Mouse (Mus musculus) spleen, adult 2 months (tissue): ENCODE data around the gene Ldhc. TPM values are rescaled to one million over a fixed set of nuclear protein-coding genes. Genes with fewer than 3 reads are reported as not detected.

Source experiments
- DNase-seq, 2 experiments: peaks; one replicate each; pipeline versions ENCODE4 v3.0.0 to v3.0.0-alpha.2; 2012 to 2021; ENCODE audit warnings: low spot score in 2 of 2, low read depth in 1 of 2
- H3K27ac ChIP-seq: fragments of 200-500 bp; 2 replicates; pipeline ENCODE4 v1.5.1; 2012; ENCODE audit warnings: low read length, inconsistent platforms; ENCODE audit not compliant: insufficient read depth
- H3K27me3 ChIP-seq: fragments of 200-500 bp; 2 replicates; pipeline ENCODE4 v1.6.1; 2012; ENCODE audit warnings: mild to moderate bottlenecking, moderate library complexity, low read length, inconsistent platforms; ENCODE audit not compliant: control insufficient read depth, insufficient read depth
- H3K36me3 ChIP-seq: fragments of 200-500 bp; 2 replicates; pipeline ENCODE4 v1.6.1; 2012; ENCODE audit warnings: mild to moderate bottlenecking, low read length, inconsistent platforms; ENCODE audit not compliant: control insufficient read depth, insufficient read depth
- H3K4me1 ChIP-seq: fragments of 200-500 bp; 2 replicates; pipeline ENCODE4 v1.6.1; 2011; ENCODE audit warnings: inconsistent platforms; ENCODE audit not compliant: control insufficient read depth, insufficient read depth, insufficient read length
- H3K4me3 ChIP-seq: fragments of 200-500 bp; 2 replicates; pipeline ENCODE4 v1.5.1; 2011; ENCODE audit warnings: mild to moderate bottlenecking, inconsistent platforms; ENCODE audit not compliant: insufficient read depth, insufficient read length; ENCODE audit errors: extremely low read depth
- CTCF ChIP-seq: fragments of 200-500 bp; IDR thresholded peaks from 2 replicates; pipeline ENCODE4 v1.5.1; 2011; ENCODE audit warnings: mild to moderate bottlenecking, inconsistent platforms; ENCODE audit not compliant: insufficient read depth, insufficient read length, insufficient replicate concordance; ENCODE audit errors: extremely low read depth
- POLR2A ChIP-seq: fragments of 200-500 bp; IDR thresholded peaks from 2 replicates; pipeline ENCODE4 v1.6.1; 2011; ENCODE audit warnings: low read depth, low read length, inconsistent platforms
- WGBS: fragments of 180-500 bp; shearing (Covaris S2); methylation state at CpG from one replicate; pipeline ENCODE4 v1.1.7; 2018; 5-methylcytosine and 5-hydroxymethylcytosine counted together
- polyA plus RNA-seq: library from polyadenylated mRNA; depleted of rRNA; stranded (reverse); fragments of >200 nt; gene quantifications from 2 replicates; pipeline ENCODE4 v1.2.3, GENCODE M21; 2012

The Ldhc gene
- polyA plus RNA-seq, 1 experiment, result not detected

DNA sequence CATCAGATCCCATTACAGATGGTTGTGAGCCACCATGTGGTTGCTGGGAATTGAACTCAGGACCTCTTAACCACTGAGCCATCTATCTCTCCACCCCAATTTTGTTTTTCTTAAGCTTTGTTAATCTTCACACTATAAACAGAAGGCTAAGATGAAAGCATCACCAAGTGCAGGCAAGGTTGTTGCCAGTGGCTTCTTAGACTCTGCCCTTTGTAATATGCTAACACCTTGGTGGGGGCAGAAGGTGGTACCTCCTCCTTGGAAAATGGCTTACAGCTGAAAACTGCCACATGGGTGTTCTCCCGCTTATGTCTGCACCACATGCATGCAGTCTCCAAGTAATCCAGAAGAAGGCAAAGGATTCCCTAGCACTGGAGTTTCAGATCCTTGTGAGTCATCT lies 8.3 kb upstream of the Ldhc start:
- Histone ChIP-seq H3K27ac (no peak overlapping the region), H3K4me1 (no peaks in the 10 kb centered on the region), H3K4me3 (no peak overlapping the region), H3K36me3 (peaks cover 53% of the 10 kb centered on the region), H3K27me3 (no peaks in the 10 kb centered on the region)
- no peak for TF ChIP-seq POLR2A
- no peak for TF ChIP-seq CTCF
- WGBS, result 86% methylated on average over 1 of the region's 1 CpGs
- DNase-seq, result no peak

DNA sequence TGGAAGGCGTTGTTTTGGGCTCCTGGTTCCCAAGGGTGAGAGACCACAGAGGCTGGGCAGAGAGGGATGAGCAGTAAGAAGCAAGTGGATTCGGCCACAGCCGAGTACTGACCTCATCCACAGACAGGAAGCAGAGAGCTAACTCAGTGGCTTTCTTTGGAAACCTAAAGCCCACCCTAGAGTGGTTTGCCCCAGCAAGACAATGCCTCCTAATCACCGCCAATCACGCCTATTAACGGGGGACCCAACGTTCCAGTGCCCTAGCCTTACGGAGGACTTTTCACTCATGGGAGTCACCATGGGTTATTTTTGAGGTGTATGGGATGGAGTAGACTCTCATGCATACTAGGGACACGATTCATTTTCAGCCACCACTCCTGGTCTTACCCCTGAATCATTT lies 7.6 kb upstream of the Ldhc start:
- TF ChIP-seq POLR2A, result no peak
- no peak for TF ChIP-seq CTCF
- WGBS, result 90% methylated on average over 9 of the region's 9 CpGs
- Histone ChIP-seq H3K36me3 (peaks cover 51% of the 10 kb centered on the region), H3K27ac (no peak overlapping the region), H3K4me1 (no peaks in the 10 kb centered on the region), H3K4me3 (no peak overlapping the region), H3K27me3 (no peaks in the 10 kb centered on the region)
- DNase-seq, result no peak

DNA sequence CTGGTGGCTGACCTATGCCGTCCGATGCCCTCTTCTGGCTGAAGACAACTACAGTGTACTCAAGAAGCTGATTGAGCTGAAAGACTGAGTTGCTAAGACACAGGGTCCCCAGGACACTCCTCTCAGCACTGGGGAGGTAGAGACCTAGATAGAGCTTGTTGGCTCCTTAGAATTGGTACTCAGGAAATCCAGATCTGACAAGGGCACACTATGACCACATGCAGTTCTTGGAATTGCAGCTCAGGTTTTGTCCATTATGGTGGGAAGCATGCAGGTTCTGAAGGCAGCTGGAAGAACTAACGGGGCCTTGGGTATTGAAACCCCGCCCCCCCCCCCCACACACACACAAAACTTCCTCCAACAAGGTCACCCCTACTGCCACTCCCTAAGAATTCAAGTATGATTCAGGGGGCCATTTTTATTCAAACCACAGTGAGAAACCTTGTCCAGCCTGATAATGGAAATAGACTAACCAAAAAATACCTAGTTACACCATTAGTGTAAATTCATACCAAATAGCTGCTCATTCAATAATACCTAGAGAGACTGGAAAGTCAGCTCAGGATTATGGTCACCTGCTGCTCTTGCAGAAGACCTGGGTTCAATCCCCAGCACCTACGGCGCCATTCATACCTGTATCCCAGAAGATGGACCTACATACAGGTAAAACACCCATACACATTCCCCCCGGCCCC lies 5.0 kb upstream of the Ldhc start:
- Histone ChIP-seq H3K27ac (no peak overlapping the region), H3K4me1 (no peaks in the 10 kb centered on the region), H3K36me3 (peaks cover 35% of the 10 kb centered on the region), H3K27me3 (no peaks in the 10 kb centered on the region), H3K4me3 (no peak overlapping the region)
- 84% methylated on average over 7 of the region's 7 CpGs for WGBS
- no peak for DNase-seq
- TF ChIP-seq POLR2A (no peak), CTCF (no peak)

DNA sequence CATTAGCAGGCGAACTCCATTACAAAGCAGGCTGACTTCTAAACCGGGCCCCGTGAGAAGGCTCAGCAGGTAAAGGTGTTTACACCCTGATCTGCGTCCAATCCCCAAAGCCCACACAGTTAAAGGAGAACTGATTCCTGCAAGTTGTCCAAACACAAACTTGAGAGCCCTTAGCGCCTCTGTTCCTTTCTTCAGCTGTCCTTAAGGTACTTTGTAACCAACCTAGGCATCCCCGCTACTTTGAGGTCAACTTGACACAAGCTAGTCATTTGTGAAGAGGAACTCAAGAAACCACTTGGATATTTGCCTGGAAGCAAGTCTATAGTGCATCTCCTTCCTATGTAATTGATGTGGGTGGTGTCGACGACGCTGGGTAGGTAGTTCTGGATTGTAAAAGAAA lies 3.6 kb upstream of the Ldhc start:
- Histone ChIP-seq H3K4me3 (no peak overlapping the region), H3K36me3 (peaks cover 21% of the 10 kb centered on the region), H3K27ac (no peak overlapping the region), H3K4me1 (no peaks in the 10 kb centered on the region), H3K27me3 (no peaks in the 10 kb centered on the region)
- WGBS, result 76% methylated on average over 9 of the region's 9 CpGs
- DNase-seq, result no peak
- TF ChIP-seq POLR2A (no peak), CTCF (no peak)

DNA sequence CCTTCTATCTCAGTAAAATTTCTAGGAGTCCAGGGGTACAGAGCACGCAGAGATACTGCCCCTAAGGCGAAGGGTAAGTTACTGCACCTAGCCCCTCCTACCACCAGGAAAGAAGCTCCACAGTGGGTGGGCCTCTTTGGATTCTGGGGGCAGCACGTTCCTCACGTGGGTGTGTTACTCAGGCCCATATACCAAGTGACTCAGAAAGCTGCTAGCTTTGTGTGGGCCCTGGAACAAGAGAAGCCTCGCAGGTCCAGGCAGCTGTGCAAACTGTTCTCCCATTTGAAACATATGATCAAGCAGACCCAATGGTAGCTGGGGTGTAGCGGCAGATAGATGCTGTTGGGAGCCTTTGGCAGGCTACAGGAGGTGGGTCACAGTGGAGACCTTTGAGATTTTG lies 2.0 kb upstream of the Ldhc start:
- 82% methylated on average over 6 of the region's 6 CpGs for WGBS
- H3K4me3 ChIP-seq, result no peak overlapping the region
- no peak for DNase-seq

DNA sequence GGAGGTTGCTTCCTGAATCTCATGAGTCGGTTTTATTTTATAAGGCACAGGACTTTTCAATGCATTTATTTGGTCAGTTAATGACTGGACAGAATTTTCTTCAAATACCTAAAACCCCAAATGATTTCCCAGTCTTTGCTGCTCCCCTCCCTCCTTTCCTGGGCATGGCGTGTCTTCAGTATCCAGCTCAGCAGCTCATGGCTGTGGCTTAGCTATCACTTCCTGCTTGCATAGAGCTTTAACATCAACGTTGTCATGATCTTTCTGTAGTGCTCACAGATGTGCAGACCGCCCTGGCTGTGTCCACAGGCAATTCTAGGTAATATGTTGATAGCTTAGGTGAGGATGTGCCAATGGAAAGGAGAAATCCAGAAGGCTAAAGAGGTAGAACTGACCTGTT lies 11.0 kb downstream of the Ldhc start:
- Histone ChIP-seq H3K4me1 (no peaks in the 10 kb centered on the region), H3K4me3 (no peak overlapping the region), H3K27me3 (no peaks in the 10 kb centered on the region), H3K27ac (no peak overlapping the region), H3K36me3 (no peaks in the 10 kb centered on the region)
- TF ChIP-seq POLR2A (no peak), CTCF (no peak)
- DNase-seq, result no peak
- WGBS, result 19% methylated on average over 4 of the region's 4 CpGs

More for the DNA sequence above, 2.0 kb upstream of the Ldhc start:
- Histone ChIP-seq H3K27me3 (no peaks in the 10 kb centered on the region), H3K27ac (no peak overlapping the region), H3K36me3 (peaks cover 8% of the 10 kb centered on the region), H3K4me1 (no peaks in the 10 kb centered on the region)
- TF ChIP-seq POLR2A (no peak), CTCF (no peak)

DNA sequence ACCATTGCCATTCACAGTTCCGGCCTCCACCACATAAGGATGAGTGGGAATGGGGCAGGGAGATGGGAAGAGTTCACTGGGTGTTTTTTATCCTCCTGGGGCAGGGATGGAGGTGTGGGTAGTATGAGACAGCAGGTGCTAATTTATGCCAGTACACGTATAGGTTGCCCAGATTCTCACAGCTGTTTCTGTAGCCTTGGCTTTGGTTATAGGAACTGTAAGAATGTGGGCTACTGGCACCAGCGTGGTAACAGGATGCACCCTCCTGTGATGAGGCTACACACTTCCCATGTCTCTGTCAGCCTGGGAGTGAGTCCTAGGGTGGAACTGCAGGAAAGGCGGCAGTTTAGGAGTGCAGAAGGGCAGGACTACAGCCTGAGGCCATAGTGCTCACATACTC lies 15.8 kb downstream of the Ldhc start:
- TF ChIP-seq CTCF, result no peak
- TF ChIP-seq POLR2A, result no peak
- Histone ChIP-seq H3K4me3 (no peak overlapping the region), H3K4me1 (no peaks in the 10 kb centered on the region), H3K27me3 (no peaks in the 10 kb centered on the region), H3K27ac (no peak overlapping the region), H3K36me3 (no peaks in the 10 kb centered on the region)
- WGBS, result 60% methylated on average over 4 of the region's 4 CpGs
- DNase-seq, result no peak
